Mouse (Mus musculus) cerebellum, adult 2 months (tissue): Measurements from ENCODE around the gene Gm10563. TPM values are rescaled to one million over a fixed set of nuclear protein-coding genes. Genes with fewer than 3 reads are reported as not detected.
A peak's percentile ranks its signal among the peaks of the same experiment; 100 is the strongest.

Source experiments
- DNase-seq, 2 experiments: peaks; one replicate each; pipeline ENCODE4 v3.0.0; 2021
- H3K27ac ChIP-seq: fragments of 200-500 bp; 2 replicates; pipeline ENCODE4 v1.5.1; 2012; ENCODE audit warnings: low read length, control low read depth, inconsistent platforms; ENCODE audit not compliant: insufficient read depth
- H3K27me3 ChIP-seq: fragments of 200-500 bp; 2 replicates; pipeline ENCODE4 v1.6.1; 2012; ENCODE audit warnings: inconsistent platforms, mild to moderate bottlenecking, low read length, moderate library complexity; ENCODE audit not compliant: control insufficient read depth, insufficient read depth
- H3K4me1 ChIP-seq: fragments of 200-500 bp; 2 replicates; pipeline ENCODE4 v1.6.1; 2011; ENCODE audit warnings: low read length; ENCODE audit not compliant: control insufficient read depth, insufficient read depth
- H3K4me3 ChIP-seq: fragments of 200-500 bp; replicated peaks from 2 replicates; pipeline ENCODE3; 2011; ENCODE audit warnings: mild to moderate bottlenecking, low read depth, low read length, control low read depth; ENCODE audit not compliant: insufficient read depth
- CTCF ChIP-seq: fragments of 200-500 bp; IDR thresholded peaks from 2 replicates; pipeline ENCODE4 v1.5.1; 2011; ENCODE audit warnings: low read depth, mild to moderate bottlenecking, control low read depth, low read length, moderate library complexity, borderline replicate concordance; ENCODE audit not compliant: insufficient read depth
- POLR2A ChIP-seq: fragments of 200-500 bp; IDR thresholded peaks from 2 replicates; pipeline ENCODE4 v1.6.1; 2011; ENCODE audit warnings: low read length, control low read depth, borderline replicate concordance; ENCODE audit not compliant: insufficient read depth
- WGBS: fragments of 180-500 bp; shearing (Covaris S2); methylation state at CpG from one replicate; pipeline ENCODE4 v1.1.7; 2018; 5-methylcytosine and 5-hydroxymethylcytosine counted together
- polyA plus RNA-seq: library from polyadenylated mRNA; depleted of rRNA; stranded (reverse); fragments of >200 nt; gene quantifications from 2 replicates; pipeline ENCODE4 v1.2.3, GENCODE M21; 2012

Gene Gm10563
- polyA plus RNA-seq, 1 experiment, result not detected

DNA sequence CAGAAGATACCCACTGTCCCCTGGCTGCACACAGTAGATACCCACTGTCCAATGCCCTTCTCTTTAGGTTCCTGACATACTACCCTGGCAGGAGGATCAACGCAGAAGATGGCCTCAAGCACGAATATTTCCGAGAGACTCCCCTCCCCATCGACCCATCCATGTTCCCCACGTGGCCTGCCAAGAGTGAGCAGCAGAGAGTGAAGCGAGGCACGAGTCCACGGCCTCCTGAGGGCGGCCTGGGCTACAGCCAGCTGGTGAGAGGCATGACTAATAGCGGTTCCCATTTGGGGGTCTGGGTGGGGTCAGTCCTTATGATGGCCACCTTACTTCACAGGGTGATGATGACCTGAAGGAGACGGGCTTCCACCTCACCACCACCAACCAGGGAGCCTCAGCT, 4.1 kb upstream of the Gm10563 start:
- no peak overlapping the region for H3K4me3 ChIP-seq
- peak; percentile 23 to 25 for DNase-seq
- no peak for TF ChIP-seq POLR2A
- no peak for TF ChIP-seq CTCF

DNA sequence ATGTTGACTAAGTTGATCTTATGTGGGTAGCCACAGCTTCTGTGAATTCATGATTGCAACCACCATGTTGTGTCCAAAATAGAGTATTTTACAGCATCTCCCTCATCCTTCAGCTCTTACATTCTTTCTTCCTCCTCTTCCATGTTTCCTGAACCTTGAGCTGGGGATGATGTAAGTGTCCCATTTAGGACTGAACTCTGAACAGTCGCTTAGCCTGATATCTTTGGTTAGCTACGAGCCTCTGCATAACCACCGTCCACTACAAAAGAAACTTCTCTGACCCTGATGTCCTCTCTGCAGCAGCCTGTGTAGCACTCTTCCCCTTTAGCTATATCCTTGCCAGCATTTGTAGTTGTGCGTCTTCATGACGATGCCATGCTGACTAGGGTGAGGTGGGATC, 513 bp upstream of the Gm10563 start:
- H3K4me1 ChIP-seq, result no peaks in the 10 kb centered on the region
- no peaks in the 10 kb centered on the region for H3K27me3 ChIP-seq
- no peak overlapping the region for H3K27ac ChIP-seq
- H3K4me3 ChIP-seq, result no peak overlapping the region
- no peak for DNase-seq
- TF ChIP-seq CTCF (no peak), POLR2A (no peak)
- 96% methylated on average over 5 of the region's 5 CpGs for WGBS

More for the DNA sequence above, 4.1 kb upstream of the Gm10563 start:
- Histone ChIP-seq H3K27ac (no peak overlapping the region), H3K4me1 (peaks cover 12% of the 10 kb centered on the region; the same call in 1 of the 2 replicates), H3K27me3 (no peaks in the 10 kb centered on the region)
- 29% methylated on average over 11 of the region's 11 CpGs for WGBS

DNA sequence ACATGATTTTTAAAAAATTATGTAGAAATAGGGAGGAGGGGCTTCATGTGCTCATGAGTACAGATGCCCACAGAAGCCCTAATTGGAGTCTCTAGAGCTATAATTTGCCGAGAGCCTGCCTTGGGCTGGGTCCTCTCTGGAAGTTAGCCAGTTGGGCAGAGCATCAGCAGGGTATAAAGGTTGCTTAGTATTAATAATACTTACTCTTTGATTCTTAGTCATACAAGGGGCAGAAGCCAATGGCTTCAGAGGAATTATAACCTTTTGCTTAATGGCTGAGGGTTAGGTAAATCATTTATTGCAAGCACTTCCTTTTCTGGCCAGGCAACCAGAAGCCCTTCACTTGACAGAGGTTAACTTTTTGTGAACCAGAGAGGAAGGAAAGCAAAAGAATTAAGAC, 1.7 kb downstream of the Gm10563 start:
- no peak for DNase-seq
- H3K27me3 ChIP-seq, result no peaks in the 10 kb centered on the region
- 66% methylated on average over 1 of the region's 1 CpGs for WGBS
- no peak for TF ChIP-seq POLR2A
- TF ChIP-seq CTCF, result no peak
- H3K4me3 ChIP-seq, result no peak overlapping the region
- no peaks in the 10 kb centered on the region for H3K4me1 ChIP-seq
- no peak overlapping the region for H3K27ac ChIP-seq

DNA sequence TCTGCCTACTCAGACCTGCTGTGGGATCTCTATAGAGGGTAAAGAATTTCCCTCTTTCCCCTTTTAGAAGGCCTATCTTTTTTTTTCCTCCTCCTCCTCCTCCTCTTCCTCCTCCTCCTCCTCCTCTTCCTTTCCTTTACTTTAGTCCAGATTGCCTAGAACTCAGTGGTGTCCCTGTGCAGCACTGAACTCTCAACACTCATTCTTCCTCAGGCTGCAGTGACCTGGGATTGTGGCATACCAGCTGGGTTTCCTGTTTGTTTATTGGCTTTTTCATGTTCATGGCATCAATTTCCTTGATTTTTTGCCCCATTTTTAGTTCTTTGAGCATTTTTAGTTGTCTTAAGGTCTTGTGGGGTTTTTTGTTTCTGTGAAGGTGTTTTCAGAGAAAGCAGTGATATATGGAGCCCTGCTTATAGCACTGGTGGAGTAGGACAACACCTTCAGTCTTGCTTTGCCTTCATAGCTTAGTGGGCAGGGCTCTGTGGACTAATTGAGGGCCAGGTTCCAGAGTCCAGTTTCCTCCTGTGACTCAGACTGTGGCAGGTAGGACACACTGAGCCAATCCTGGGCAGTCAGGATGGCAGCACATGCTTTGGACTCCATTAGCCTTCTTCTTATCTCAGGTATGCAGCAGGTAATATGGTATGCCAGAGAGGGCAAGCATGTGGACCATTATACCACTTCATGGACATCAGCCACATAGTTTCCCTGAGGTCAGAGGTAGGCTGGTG, 9.3 kb downstream of the Gm10563 start:
- Histone ChIP-seq H3K27ac (no peak overlapping the region), H3K4me3 (no peak overlapping the region), H3K27me3 (no peaks in the 10 kb centered on the region), H3K4me1 (no peaks in the 10 kb centered on the region; the same call in 1 of the 2 replicates)
- DNase-seq, result no peak
- no peak for TF ChIP-seq CTCF
- no peak for TF ChIP-seq POLR2A

DNA sequence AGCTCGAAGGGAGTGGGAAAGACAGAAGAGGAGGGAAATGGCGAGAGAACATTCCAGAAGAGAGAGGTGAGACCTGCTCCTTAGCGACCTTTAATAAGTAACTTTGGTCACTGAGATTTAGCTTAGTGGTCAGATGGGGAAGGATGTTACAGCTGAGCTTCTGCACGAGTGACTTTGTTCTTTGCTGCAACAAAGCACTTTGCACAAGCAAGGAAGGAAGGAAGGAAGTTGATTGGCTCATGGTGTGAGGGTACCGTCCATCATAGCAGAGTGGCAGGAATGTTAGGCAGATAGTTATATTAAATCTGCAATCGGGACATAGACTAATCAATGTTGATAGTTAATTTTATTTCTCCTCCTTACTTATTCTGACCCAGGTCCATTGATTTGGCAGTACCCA, 14.9 kb downstream of the Gm10563 start:
- Histone ChIP-seq H3K4me3 (no peak overlapping the region), H3K27me3 (no peaks in the 10 kb centered on the region), H3K27ac (no peak overlapping the region), H3K4me1 (no peaks in the 10 kb centered on the region; the same call in 1 of the 2 replicates)
- TF ChIP-seq POLR2A (no peak), CTCF (no peak)
- no peak for DNase-seq
- 90% methylated on average over 6 of the region's 6 CpGs for WGBS

DNA sequence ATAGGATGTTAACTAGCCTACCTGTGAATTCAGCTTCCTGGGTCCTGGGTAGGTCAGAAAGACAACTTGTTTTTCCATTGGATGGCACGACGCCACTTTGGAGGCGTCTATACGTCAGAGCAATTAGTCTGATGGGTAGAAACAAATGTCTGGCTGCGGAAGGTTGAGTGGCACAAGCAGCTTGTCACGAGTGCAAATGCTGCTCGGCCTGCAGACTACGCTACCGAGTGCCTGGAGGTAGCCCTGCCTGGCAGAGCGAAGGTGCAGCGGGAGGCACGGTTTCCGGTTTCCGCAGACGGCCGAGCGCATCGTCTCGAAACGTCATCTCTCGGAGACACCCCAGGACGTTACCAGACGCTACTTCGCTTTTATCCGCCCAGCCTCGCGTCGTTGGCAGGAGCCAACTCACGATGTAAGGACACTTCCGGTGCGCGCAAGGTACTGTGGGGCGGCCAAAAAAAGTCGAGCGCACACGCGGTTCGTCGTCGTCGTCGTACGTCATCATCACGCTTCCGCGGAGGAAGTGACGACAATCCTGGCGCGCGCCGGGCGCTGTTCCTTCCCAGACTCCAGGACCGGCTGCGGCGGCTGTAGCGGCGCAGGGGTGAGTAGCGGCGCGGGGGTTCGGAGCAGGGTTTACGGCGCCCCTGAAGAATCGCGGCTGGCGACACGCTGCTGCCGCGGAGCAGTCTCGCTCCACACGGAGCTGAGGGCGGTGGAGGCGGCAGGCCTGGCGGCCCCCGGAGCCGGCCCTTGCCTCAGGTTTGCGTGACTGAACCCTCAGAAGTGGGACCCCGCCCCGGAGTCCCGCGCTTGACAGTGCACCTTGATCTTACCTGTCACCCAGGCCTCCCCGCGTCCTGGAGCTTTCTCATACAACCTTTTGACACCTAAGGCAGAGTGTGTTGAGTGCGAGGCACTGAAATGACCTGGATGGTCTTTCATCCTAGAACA, 20.6 kb downstream of the Gm10563 start, which contains the start of gene Cdk11b:
Cdk11b (plus strand) TSS at position 517 of the 954 bp plus-strand sequence.
- DNase-seq, result peak; percentile 97 to 99
- TF ChIP-seq POLR2A (peak; percentile 90; the same call in 1 of the 2 replicates), CTCF (no peak)
- under 1% methylated on average over 84 of the region's 84 CpGs for WGBS
- H3K4me1 ChIP-seq, result no peaks in the 10 kb centered on the region
- H3K4me3 ChIP-seq, result peak within 1 kb of the TSS; percentile 71
- H3K27me3 ChIP-seq, result no peaks in the 10 kb centered on the region
- peak within 1 kb of the TSS; percentile 65 for H3K27ac ChIP-seq

DNA sequence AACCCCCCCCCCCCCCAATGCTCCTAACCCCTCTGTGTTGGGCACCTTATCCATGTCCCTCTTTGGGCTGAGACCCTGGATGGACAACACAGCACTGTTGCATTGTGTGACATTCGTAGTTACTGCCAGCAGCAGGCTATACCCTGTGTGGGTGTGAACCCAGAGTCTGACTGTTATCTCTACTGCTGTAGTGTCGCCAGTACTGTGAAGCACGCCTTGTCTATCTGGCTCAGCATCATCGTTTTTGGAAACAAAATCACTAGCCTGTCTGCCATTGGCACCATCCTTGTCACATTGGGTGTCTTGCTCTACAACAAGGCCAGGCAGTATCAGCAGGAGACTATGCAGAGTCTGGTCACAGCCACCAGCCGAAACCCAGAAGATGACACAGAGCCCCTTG, 26.9 kb downstream of the Gm10563 start:
- no peak for TF ChIP-seq CTCF
- TF ChIP-seq POLR2A, result no peak
- H3K4me3 ChIP-seq, result no peak overlapping the region
- 85% methylated on average over 5 of the region's 5 CpGs for WGBS
- DNase-seq, result no peak
- H3K4me1 ChIP-seq, result no peaks in the 10 kb centered on the region
- H3K27ac ChIP-seq, result no peak overlapping the region
- no peaks in the 10 kb centered on the region for H3K27me3 ChIP-seq

DNA sequence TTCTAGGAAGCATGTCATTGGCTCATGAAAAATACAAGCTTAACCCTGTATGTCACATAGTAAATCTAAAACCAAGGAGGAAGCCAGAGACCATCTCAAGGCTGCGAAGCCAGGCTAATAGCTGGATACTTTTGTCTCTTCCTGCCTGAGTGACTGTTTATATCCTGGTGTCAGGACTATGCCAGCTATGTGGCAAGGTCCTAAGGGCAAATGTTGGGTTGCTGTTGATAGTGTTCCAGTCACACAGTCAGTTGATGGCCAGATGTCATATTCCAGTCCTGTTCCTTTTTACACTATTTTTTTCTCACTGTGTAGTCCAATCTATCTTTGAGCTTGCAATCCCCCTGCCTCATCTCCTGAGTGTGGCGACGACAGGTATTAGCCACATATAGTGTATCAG, 31.9 kb downstream of the Gm10563 start:
- Histone ChIP-seq H3K27me3 (no peaks in the 10 kb centered on the region), H3K4me1 (no peaks in the 10 kb centered on the region), H3K4me3 (no peak overlapping the region), H3K27ac (no peak overlapping the region)
- DNase-seq, result no peak
- 95% methylated on average over 3 of the region's 3 CpGs for WGBS
- no peak for TF ChIP-seq CTCF
- TF ChIP-seq POLR2A, result no peak
